Mouse (Mus musculus): ENCODE data around the gene Pnkd.

DNA sequence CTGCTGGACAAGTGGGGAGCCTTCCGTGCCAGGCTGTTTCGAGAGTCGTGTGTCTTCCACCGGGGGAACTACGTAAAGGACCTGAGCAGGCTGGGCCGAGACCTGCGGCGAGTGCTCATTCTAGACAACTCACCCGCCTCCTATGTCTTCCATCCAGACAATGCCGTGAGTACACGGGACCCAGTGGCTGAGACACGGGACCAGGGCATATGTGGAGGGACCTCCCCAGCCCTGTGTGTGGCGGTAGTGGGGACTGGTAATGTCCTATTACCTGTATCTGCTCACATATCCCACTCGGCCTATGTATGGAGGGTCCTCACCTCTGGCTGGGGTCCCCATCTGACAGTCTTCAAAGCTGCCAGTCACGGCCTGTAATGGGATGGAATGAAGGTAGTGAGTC is 110.1 kb downstream of the Pnkd start:
- TF ChIP-seq CTCF (IDR thresholded peaks at IDR 0.05; ENCODE audit: borderline replicate concordance, control insufficient read depth, extremely low read depth, insufficient read depth, low read length, poor library complexity) (no peak), POLR2A (IDR thresholded peaks at IDR 0.05; ENCODE audit: control insufficient read depth, extremely low read depth, insufficient read depth, low read length, poor library complexity) (no peak)

Measured in thymus, adult 2 months (tissue).